Mouse (Mus musculus) layer of hippocampus, adult 6 months (tissue): ENCODE measurements around the gene 9530053A07Rik. TPM values are rescaled to one million over a fixed set of nuclear protein-coding genes. Genes with fewer than 3 reads are reported as not detected.

ENCODE experiments used
- long read RNA-seq, 2 experiments: library from polyadenylated mRNA; unstranded; transcript quantifications; one replicate each; pipeline ENCODE4 v2.0.0; 2019 to 2020
- polyA plus RNA-seq: library from polyadenylated mRNA; unstranded; fragments of <200 nt; fragmentation: Nextera tagmentation; gene quantifications from 2 replicates; pipeline ENCODE4 v1.2.3, GENCODE M21; 2021

The 9530053A07Rik gene
- polyA plus RNA-seq = 0.04 and 0.05 TPM in 2 replicates
- long read RNA-seq, experiment 1 = 0 reads
- long read RNA-seq, experiment 2 = 0 reads

DNA sequence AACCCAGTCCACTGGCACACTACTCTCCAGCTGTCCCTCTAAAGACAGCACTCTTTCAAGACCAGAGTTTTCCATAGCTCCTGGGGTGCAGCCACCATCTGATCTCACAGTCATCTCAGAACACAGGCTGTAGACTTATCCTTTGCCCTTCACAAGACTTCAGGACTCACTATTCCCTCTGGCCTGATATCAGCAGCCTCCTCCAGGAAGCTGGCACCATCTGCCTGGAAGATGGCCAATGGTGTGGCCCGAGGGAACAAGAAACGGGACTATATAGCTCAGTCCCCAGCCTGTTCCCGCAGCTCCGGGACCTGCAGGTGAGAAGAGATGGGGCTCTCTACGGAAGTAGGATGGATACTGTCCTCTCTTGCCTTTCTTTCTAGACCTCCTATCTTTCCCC, at the start of gene 9530053A07Rik:
Gene 9530053A07Rik, plus strand, starts transcription at position 301 of the 400 bp plus-strand sequence.

DNA sequence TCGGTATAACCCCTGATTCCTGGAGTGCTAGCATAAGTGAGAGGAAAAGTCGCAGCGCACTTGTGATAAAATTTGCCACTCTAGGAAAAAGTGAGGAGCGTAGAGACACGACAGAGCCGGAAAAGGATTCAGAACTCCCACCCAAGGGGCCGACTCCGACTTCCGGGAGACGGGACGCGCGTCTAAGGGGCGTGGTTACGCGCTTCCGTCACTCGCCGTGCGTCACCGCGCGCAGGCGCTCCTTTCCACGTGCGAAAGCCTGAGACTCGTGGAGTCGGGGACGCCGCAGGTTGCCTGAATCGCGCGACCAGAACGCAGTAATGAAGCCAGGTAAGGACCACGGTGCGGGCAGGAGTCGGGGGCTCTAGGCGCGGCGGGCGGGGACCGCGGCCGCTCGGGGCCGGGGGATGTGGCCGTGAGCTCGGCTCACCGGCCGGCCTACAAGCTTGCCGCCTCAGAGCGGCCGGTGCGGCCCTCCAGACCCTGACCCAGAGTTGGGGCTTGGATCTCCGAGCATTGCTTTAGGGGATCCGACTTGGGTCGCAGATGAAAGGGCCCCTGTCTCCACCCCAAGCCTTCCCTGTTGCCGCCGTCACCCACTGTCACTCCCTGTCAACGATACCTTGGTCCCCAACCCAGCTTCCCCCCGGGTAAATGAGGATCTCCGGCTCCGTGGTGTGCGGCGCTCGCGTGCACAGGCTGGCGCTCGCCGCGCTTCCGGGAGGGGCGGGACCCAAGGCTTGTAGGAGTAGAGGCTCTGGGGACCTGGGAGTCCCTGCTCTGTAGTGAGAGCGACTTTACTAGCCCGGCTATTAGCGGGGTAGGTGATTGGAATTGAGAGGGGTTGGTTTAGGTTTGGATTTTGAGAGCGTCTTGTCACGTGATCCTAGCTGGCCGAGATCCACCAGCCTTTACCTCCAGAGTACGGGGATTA, 40.5 kb downstream of the 9530053A07Rik start, which contains the start of gene Fbl:
Gene Fbl, plus strand, starts transcription at position 222 of the 934 bp plus-strand sequence.

DNA sequence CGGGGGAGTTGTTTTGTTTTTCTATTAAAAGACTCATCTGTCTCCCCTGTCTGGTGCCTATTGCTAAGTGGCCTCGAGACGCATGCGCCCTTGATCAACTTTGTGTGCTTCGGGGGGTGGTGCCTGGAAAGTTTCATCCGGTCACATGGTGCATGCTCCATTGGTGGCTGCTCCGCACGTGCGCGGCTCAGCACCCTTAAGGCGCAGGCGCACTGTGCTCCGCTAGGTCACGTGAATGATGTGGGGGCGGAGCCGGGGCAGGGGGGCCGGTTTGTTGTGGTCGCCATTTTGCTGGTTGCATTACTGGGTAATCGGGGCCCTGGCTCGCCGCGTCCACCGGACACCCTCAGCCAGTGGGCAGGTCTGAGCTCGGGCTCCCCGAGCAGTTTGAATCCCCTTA, 50.0 kb downstream of the 9530053A07Rik start, which contains the start of gene Dyrk1b:
Gene Dyrk1b, plus strand, starts transcription at position 242 of the 400 bp plus-strand sequence.

Other genes with a start within 250 kb of the 9530053A07Rik start
- gene Zfp974, start 200.0 kb upstream of the 9530053A07Rik start, polyA plus RNA-seq = 3.0 and 4.1 TPM in 2 replicates
- 13.8 and 28.2 TPM in 2 replicates for gene Zfp780b, start 150.3 kb upstream of the 9530053A07Rik start, polyA plus RNA-seq
- 0.83 and 1.2 TPM in 2 replicates for gene Zfp850, start 115.4 kb upstream of the 9530053A07Rik start, polyA plus RNA-seq
- 246 and 258 TPM in 2 replicates for gene Psmc4, start 79.4 kb upstream of the 9530053A07Rik start, polyA plus RNA-seq
- 0.54 and 0.67 TPM in 2 replicates for gene Fcgbp, start 58.2 kb upstream of the 9530053A07Rik start, polyA plus RNA-seq
- 7.4 and 8.8 TPM in 2 replicates for gene Fbl, start 40.2 kb downstream of the 9530053A07Rik start, polyA plus RNA-seq
- gene Dyrk1b, start 50.0 kb downstream of the 9530053A07Rik start, polyA plus RNA-seq = 9.0 and 12.7 TPM in 2 replicates
- 7.8 and 7.9 TPM in 2 replicates for gene Eid2, start 138.4 kb downstream of the 9530053A07Rik start, polyA plus RNA-seq
- gene Eid2b, start 148.3 kb downstream of the 9530053A07Rik start, polyA plus RNA-seq = 28.2 and 31.5 TPM in 2 replicates
- gene Selenov, start 161.7 kb downstream of the 9530053A07Rik start, polyA plus RNA-seq = 0.78 and 1.5 TPM in 2 replicates
- gene Dll3, start 172.8 kb downstream of the 9530053A07Rik start, polyA plus RNA-seq = 3.4 and 5.7 TPM in 2 replicates
- gene Timm50, start 182.6 kb downstream of the 9530053A07Rik start, polyA plus RNA-seq = 82.8 and 86.7 TPM in 2 replicates
- gene Supt5, start 209.3 kb downstream of the 9530053A07Rik start, polyA plus RNA-seq = 33.7 and 46.7 TPM in 2 replicates
- gene Rps16, start 221.2 kb downstream of the 9530053A07Rik start, polyA plus RNA-seq = 1,578 and 1,706 TPM in 2 replicates
- gene Plekhg2, start 243.1 kb downstream of the 9530053A07Rik start, polyA plus RNA-seq = 0.77 and 1.2 TPM in 2 replicates